Mouse (Mus musculus): ENCODE data around the gene Fabp2.
A peak's percentile ranks its signal among the peaks of the same experiment; 100 is the strongest.
"Not testable (repeated sequence)": the region's sequence is repeated elsewhere in the genome, so short reads cannot be mapped to it uniquely, and the experiment has no call there.

The Fabp2 gene

DNA sequence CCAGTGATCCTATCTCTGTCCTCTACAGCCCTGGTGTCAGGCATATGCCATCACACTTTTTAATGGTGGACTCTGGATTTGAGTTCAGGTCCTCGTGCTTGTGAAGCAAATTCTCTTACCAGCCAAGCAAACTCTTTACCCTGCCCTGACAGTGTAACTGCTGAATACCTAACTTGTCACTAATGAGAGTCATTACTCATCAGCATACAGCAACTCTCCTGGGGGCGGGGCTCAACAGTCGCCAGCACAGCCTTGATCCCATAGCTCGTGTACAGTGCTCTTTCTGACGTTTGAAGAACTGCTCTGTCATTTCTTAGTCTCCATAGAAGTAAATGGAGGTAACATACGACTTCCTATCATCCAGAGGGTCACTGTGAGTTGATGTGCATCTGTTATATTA is 3.4 kb downstream of the Fabp2 start:
- DNase-seq (ENCODE audit: low read depth, low spot score) = no peak
- no peaks in the 10 kb centered on the region for H3K27me3 ChIP-seq (ENCODE audit: control insufficient read depth, insufficient read depth, low read length, poor library complexity, severe bottlenecking)
- H3K36me3 ChIP-seq (ENCODE audit: control insufficient read depth, insufficient read depth, low read length, poor library complexity, severe bottlenecking) = no peaks in the 10 kb centered on the region

DNA sequence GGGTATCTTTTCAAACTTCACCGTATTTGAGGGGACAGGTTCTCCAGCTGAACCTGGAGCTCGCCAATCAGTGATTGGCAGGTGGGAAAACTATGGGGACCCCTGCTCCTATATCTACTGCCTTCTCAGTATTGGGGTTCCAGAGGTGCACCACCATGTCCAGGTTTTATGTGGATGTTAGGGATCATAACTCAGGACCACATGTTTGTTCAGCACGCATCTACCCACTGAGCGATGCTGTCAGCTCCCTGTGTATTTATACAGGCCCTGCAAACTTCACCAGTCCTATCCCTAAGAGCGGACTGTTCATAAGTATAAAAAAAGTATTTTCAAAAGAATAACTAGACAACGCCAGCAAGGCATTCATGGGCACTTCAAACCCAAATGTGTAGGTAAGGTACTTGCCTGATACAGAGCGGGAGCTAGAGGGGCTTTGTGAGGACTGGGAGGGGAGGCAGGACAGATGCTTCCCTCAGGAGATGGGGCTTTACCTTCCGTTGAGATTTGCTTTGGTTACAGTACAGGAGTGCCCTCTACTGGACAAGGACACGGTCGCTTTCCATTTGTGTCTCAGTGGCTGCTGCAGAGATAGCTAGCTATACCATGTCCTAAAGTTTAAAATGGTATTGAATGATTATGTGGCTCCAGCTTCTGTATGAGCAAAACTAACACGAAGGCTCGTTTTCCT is 9.0 kb downstream of the Fabp2 start:
- peak; percentile 59 for DNase-seq (ENCODE audit: low read depth, low spot score)
- no peaks in the 10 kb centered on the region for H3K27me3 ChIP-seq (ENCODE audit: control insufficient read depth, insufficient read depth, low read length, poor library complexity, severe bottlenecking)
- no peaks in the 10 kb centered on the region for H3K36me3 ChIP-seq (ENCODE audit: control insufficient read depth, insufficient read depth, low read length, poor library complexity, severe bottlenecking)

- no peak for DNase-seq (ENCODE audit: low read depth, low spot score)
- Histone ChIP-seq H3K36me3 (ENCODE audit: control insufficient read depth, insufficient read depth, low read length, poor library complexity, severe bottlenecking) (no peaks in the 10 kb centered on the region), H3K27me3 (ENCODE audit: control insufficient read depth, insufficient read depth, low read length, poor library complexity, severe bottlenecking) (no peaks in the 10 kb centered on the region)
Observed at GRCm38 (mm10) chr3:122907841-122908240, 13.0 kb downstream of the Fabp2 start.

GRCm38 (mm10) chr3:122915493-122915892 is 20.6 kb downstream of the Fabp2 start:
- no peak for DNase-seq (ENCODE audit: low read depth, low spot score)
- Histone ChIP-seq H3K36me3 (ENCODE audit: control insufficient read depth, insufficient read depth, low read length, poor library complexity, severe bottlenecking) (no peaks in the 10 kb centered on the region), H3K27me3 (ENCODE audit: control insufficient read depth, insufficient read depth, low read length, poor library complexity, severe bottlenecking) (no peaks in the 10 kb centered on the region)

DNA sequence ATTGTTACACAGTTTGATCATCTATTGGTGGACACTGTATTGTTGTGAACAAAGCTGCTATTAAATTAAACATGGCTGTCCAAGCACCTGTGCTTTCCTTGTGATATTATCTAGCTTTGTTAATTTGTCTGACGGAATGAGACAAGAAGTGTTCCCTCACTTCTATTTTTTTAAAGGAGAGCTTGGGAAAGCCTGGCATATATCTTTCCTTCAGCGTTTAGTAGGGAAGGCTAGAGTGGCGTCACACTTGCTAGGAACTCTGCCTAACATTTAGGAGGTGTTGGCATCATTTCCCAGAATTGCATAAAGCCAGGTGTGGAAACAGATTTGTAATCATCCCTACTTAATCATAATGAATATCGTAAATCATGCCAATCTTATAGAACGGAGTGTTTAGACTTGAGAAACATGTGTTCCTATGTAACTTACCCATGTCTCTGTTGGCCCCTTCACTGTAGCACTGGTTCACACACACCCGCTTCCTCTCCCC is 21.4 kb downstream of the Fabp2 start:
- no peaks in the 10 kb centered on the region for H3K27me3 ChIP-seq (ENCODE audit: control insufficient read depth, insufficient read depth, low read length, poor library complexity, severe bottlenecking)
- no peaks in the 10 kb centered on the region for H3K36me3 ChIP-seq (ENCODE audit: control insufficient read depth, insufficient read depth, low read length, poor library complexity, severe bottlenecking)
- no peak for DNase-seq (ENCODE audit: low read depth, low spot score)

GRCm38 (mm10) chr3:122918672-122919071 is 23.8 kb downstream of the Fabp2 start:
- no peak for DNase-seq (ENCODE audit: low read depth, low spot score)
- Histone ChIP-seq H3K36me3 (ENCODE audit: control insufficient read depth, insufficient read depth, low read length, poor library complexity, severe bottlenecking) (no peaks in the 10 kb centered on the region), H3K27me3 (ENCODE audit: control insufficient read depth, insufficient read depth, low read length, poor library complexity, severe bottlenecking) (no peaks in the 10 kb centered on the region)

DNA sequence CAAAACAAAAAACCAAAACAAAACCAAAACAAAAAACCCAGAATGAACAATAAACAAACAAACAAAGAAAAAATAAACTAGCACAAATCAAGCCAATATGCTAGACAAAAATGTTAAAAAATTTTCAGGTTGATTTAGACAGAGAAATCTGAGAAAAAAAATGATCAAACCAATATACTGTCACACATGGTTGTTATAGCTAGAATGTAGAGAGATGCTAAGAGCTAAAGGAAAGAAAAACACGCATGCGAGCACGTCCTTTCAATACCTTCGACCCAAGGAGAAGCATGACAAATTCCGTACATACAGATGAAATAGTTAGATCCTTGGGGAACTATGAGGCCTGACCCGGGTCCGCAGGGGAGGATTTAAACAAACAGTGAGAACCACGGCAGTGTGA is 24.4 kb downstream of the Fabp2 start, which contains the start of gene Gm10959:
TSS of gene Gm10959 (minus strand) at position 101 of the 400 bp plus-strand sequence.
- Histone ChIP-seq H3K27me3 (ENCODE audit: control insufficient read depth, insufficient read depth, low read length, poor library complexity, severe bottlenecking) (no peaks in the 10 kb centered on the region), H3K36me3 (ENCODE audit: control insufficient read depth, insufficient read depth, low read length, poor library complexity, severe bottlenecking) (no peaks in the 10 kb centered on the region)
- DNase-seq (ENCODE audit: low read depth, low spot score) = no peak

DNA sequence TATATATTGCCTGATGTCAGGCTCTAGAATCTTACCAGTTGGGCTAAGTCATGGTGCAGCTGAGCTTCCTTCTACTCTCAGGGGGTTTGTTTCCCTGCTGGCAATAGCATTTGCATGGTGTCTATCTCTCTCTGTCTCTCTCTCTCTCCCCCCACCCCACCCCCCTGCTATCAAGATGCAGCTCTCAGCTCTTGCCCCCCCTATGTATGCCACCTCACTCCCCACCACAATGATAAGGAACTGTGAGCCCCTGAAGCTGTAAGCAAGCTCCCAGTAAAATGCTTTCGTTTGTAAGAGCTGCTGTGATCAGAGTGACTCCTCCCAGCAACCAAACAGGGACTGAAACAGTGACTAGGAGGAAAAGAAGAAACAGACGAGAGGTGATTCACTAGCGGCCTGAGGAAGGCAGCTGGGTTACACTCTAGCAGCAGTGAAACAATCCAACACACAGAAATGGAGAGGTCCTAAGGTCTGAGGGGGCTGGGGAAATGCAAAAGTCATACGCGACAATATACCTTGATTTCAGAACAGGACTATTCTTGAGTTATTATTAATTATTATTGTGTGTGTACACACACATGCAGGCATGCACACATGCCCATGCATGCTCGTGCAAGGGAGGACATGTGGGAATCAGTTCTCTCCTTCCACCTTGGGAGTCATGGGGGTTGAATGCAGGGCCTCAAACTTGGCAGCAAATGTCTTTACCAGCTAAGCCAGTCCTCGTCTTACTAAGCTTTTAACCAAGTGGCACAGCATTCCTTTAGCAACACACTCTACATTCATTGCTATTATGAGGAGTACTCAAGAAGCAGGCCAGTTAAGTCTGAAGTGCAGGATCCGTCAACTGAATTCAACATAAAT is 25.9 kb downstream of the Fabp2 start:
- Histone ChIP-seq H3K36me3 (ENCODE audit: control insufficient read depth, insufficient read depth, low read length, poor library complexity, severe bottlenecking) (no peaks in the 10 kb centered on the region), H3K27me3 (ENCODE audit: control insufficient read depth, insufficient read depth, low read length, poor library complexity, severe bottlenecking) (no peaks in the 10 kb centered on the region)
- DNase-seq (ENCODE audit: low read depth, low spot score) = no peak

GRCm38 (mm10) chr3:122921676-122922527 is 27.0 kb downstream of the Fabp2 start:
- no peaks in the 10 kb centered on the region for H3K36me3 ChIP-seq (ENCODE audit: control insufficient read depth, insufficient read depth, low read length, poor library complexity, severe bottlenecking)
- no peaks in the 10 kb centered on the region for H3K27me3 ChIP-seq (ENCODE audit: control insufficient read depth, insufficient read depth, low read length, poor library complexity, severe bottlenecking)
- no peak for DNase-seq (ENCODE audit: low read depth, low spot score)

GRCm38 (mm10) chr3:122923147-122923546 is 28.3 kb downstream of the Fabp2 start:
- no peaks in the 10 kb centered on the region for H3K36me3 ChIP-seq (ENCODE audit: control insufficient read depth, insufficient read depth, low read length, poor library complexity, severe bottlenecking)
- no peak for DNase-seq (ENCODE audit: low read depth, low spot score)
- H3K27me3 ChIP-seq (ENCODE audit: control insufficient read depth, insufficient read depth, low read length, poor library complexity, severe bottlenecking) = no peaks in the 10 kb centered on the region

- H3K36me3 ChIP-seq (ENCODE audit: control insufficient read depth, insufficient read depth, low read length, poor library complexity, severe bottlenecking) = no peaks in the 10 kb centered on the region
- no peaks in the 10 kb centered on the region for H3K27me3 ChIP-seq (ENCODE audit: control insufficient read depth, insufficient read depth, low read length, poor library complexity, severe bottlenecking)
- DNase-seq (ENCODE audit: low read depth, low spot score) = peak; percentile 94
Observed at GRCm38 (mm10) chr3:122924009-122924914, 29.4 kb downstream of the Fabp2 start, which contains the start of gene 1810037I17Rik. Gene 1810037I17Rik (plus strand): TSS chr3:122924203.

DNA sequence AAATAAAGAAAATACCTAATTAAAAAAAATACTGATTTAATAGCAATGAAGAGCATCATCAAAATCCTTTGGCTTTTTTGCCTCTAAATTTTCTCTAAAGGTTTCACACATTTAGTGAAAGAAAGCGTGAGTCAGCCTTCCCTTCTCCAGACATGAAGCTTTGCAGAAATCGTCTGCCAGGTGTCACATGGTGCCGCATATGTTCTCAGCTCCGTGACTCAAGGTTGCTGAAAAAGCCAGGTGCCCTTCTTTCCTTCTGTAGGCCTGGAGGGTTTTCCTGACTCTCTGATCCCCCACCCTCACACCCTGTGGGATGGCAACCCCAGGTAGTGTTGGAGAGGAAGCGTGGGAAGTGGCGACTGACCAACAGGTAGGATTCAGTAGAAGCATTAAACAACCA is 34.9 kb downstream of the Fabp2 start:
- no peak for DNase-seq (ENCODE audit: low read depth, low spot score)
- H3K36me3 ChIP-seq (ENCODE audit: control insufficient read depth, insufficient read depth, low read length, poor library complexity, severe bottlenecking) = peaks cover 3% of the 10 kb centered on the region; the same call in 1 of the 2 replicates
- no peaks in the 10 kb centered on the region for H3K27me3 ChIP-seq (ENCODE audit: control insufficient read depth, insufficient read depth, low read length, poor library complexity, severe bottlenecking)

DNA sequence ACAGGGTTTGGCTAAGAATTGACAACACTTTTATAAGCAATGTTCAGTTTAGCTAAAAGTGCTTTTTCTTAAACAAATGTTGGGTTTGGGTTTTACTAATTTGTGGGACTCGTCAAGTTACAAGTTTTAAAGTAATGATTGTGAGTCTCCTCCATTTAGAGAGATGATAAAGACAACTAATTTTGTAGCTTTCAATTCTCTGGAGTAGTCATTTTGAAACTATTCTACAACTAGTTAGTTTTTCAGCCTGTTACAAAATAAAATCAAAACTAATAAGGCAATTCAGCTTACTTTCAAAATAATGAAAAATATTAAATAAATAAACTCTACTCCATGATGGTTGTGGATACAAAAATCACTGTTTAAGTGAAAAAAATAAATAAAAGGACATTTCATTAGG is 37.6 kb downstream of the Fabp2 start:
- Histone ChIP-seq H3K36me3 (ENCODE audit: control insufficient read depth, insufficient read depth, low read length, poor library complexity, severe bottlenecking) (peaks cover 5% of the 10 kb centered on the region; the same call in 1 of the 2 replicates), H3K27me3 (ENCODE audit: control insufficient read depth, insufficient read depth, low read length, poor library complexity, severe bottlenecking) (no peaks in the 10 kb centered on the region)
- no peak for DNase-seq (ENCODE audit: low read depth, low spot score)

GRCm38 (mm10) chr3:122937176-122937575 is 42.3 kb downstream of the Fabp2 start:
- not testable (repeated sequence) for H3K27me3 ChIP-seq (ENCODE audit: control insufficient read depth, insufficient read depth, low read length, poor library complexity, severe bottlenecking); H3K36me3 ChIP-seq (ENCODE audit: control insufficient read depth, insufficient read depth, low read length, poor library complexity, severe bottlenecking); DNase-seq (ENCODE audit: low read depth, low spot score)
